Mouse (Mus musculus): ENCODE data around the gene Dnah1.

Gene Dnah1

DNA sequence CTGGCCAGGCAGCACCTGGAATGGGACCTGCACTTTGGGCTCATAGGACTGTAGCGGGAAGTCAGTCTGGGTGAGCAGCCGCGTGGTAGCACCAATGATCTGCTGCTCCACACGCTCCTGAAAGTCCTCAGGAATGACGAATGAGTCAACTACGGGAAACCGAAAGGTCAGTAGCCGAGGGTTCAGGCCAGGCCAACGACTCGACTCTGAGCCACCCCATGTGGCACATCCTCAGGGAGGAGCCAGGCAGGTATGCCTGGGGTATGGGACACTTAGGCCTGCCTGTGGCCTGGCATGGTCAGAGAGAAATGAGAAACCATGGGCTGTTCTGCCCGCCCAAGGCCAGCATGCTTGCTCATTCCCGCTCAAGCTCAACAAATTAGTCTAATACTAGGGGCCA lies 7.1 kb downstream of the Dnah1 start:
- no peak for DNase-seq

GRCm38 (mm10) chr14:31313192-31313591 lies 10.5 kb downstream of the Dnah1 start:
- DNase-seq, result no peak

GRCm38 (mm10) chr14:31285728-31286127 lies 38.0 kb downstream of the Dnah1 start:
- no peak for DNase-seq

DNA sequence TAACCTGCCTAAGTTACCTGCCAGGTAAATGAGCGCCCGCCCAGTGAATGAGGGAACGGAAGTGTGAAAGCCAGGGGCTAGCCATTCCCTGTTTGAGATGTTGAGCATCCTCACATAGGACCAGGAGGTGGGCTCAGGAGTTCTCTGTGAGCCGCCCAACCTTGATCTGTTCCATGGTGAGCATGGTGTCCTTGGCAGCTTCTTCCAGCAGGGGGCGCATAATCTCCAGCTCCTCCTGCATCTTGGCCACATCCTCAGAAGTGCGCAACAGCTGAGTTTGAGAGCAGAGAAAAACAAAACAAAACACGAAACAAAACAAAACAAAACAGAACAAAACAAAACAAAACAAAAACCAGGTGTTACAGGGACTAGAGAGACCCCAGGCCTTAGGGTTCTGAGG lies 51.5 kb downstream of the Dnah1 start:
- peak; percentile 76 for DNase-seq

GRCm38 (mm10) chr14:31271121-31271520 lies 52.6 kb downstream of the Dnah1 start:
- no peak for DNase-seq

DNA sequence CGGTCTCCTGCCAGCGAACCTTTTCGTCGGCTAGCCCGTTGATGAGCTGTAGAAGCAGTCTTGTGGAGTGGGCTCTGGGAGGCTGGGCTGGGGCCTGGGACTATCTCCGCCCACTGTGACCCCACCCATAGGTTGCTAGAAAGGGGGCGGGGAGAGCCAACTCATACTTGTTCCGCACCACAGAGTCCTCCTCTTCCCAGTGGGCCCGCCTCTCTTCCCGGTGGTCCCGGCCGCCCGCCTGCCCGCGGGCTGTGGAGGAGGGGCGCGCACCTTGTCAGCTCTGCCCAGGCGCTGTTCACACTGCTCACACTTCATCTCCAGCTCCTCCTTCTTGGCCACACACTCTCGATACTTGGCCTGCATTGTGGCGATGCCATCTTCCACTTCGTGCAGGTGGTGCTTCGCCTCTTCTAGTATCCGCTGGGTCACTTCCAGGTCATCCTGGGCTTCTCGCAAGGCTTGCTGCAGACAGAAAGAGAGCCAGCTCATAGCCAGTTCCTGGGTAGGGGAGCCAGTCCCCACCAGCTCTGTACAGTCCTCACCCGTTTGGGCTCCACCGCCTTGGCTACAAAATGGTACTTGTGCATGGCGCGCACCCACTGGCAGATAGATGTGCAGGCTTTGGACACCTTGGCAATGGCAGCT lies 54.1 kb downstream of the Dnah1 start:
- DNase-seq, result no peak

- no peak for DNase-seq
Measured at GRCm38 (mm10) chr14:31268301-31269001, 55.2 kb downstream of the Dnah1 start.

GRCm38 (mm10) chr14:31267649-31268048 lies 56.0 kb downstream of the Dnah1 start:
- no peak for DNase-seq

DNA sequence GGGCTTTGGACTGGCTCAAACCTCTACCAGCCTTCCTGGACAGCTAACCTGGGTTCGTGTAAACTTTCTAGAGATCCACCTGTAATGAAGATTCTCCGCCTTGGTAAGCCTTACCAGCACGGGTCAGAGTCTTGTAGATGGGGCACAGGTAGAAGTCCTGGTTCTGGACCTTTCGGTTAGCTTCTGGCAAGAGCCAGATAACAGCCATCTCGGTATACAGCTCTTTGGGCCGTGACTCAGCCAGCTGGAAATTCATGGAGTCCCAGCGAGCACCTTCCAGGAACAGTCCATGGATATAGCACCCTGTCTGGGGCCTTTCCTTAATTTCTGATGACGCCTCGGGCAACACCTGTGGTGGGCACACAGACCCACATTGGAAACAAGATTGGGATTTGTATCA lies 62.8 kb downstream of the Dnah1 start:
- DNase-seq, result no peak

DNA sequence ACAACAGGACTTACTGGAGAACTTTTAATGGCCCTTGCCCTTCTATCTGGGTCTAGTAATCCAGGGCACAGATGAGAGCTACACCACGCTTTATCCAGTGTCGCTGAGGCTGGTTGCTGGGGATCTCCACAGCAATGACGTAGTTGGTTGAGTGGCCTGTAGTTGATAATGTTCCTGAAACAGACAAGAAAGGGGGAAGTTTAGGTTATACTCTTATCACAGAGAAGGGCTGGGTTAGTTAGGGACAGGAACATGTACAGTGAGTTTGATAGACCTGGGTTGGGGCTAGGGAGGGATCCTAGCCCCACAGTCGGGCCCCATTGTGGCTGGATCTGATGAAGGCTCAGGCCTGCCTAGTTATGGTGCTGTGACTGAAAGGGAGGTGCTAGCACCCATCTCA lies 63.3 kb downstream of the Dnah1 start:
- no peak for DNase-seq

GRCm38 (mm10) chr14:31258476-31259050 lies 65.1 kb downstream of the Dnah1 start:
- peak; percentile 85 for DNase-seq

GRCm38 (mm10) chr14:31252091-31252490 lies 71.6 kb downstream of the Dnah1 start:
- DNase-seq, result no peak

DNA sequence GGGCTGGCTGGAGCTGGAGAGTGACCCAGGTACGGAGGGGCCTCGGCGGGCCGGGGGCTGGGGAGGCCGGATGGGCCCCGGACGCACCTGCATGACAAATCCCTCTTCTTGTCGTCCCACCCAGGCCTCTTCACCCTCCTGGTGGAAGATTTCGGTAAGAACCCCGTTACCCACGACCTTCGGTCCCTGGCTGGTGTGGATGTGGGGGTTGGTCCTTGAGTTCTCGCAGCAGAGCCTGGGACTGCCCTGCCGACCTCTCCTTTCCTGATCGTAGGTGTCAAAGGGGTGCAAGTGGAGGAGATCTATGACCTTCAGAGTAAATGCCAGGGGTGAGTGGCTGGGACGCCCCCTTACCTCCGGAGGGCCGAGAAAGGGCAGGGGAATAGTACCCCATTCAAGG lies 72.1 kb downstream of the Dnah1 start:
- DNase-seq, result no peak

GRCm38 (mm10) chr14:31251084-31251604 lies 72.6 kb downstream of the Dnah1 start, which contains the start of the genes Phf7 and Bap1:
Phf7 (minus strand) TSS chr14:31251317.
Bap1 (plus strand) TSS chr14:31251450.
- DNase-seq, result peak; percentile 94

DNA sequence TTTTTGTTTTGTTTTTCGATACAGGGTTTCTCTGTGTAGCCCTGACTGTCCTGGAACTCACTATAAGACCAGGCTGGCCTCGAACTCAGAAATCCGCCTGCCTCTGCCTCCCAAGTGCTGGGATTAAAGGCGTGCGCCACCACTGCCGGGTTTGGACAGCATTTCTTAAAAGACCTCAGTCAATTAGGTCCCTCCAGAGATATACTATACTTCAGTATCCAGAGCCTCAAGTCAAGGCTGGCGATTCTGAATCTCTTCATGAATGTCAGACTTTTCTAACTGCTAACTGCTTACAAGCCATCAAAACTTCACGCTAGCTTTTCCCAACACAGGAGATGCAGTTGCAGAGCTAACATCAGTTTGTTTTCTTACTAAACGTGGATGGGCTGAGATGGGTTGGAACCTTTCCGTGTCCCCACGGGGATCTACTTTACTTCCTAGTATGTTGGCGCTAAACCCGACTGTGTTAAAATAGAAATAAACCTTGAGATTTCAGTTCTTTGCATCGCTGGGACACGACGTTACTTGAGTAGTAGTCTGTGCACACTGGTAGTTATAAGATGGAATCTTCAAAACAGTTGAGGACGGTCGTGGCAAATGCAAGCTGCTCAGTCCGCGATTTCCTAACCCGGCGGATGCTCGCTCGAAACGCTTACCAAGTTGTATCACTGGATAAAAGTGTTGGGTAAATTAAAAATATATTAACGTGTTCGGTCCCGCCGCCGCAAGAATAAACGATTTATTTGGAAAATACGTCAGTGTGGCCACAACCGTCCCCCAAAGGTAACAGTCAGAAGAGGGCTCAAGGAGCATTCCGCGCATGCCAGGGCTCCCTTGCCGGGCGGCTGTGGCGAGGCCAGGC lies 73.2 kb downstream of the Dnah1 start:
- no peak for DNase-seq

DNA sequence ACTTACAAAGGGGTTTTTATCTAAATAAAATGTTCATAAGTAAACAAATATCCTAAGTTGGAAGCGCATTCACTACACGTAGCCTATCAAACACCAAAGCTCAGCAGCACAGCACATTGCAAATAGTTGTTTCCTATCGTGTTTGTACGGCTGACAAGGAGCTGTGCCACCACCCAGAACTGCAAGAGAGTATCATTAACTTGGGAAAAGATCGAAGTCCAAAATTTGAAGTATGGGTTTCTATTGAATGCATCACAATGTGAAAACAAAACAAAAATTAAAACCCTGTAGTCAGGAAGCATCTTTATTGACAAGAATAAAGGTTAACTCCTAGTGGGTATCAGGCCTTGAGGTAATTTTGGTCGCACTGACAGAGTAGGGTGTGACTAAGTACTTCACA lies 75.3 kb downstream of the Dnah1 start:
- peak; percentile 58 for DNase-seq

- DNase-seq, result no peak
Measured at GRCm38 (mm10) chr14:31245946-31246345, 77.8 kb downstream of the Dnah1 start.

GRCm38 (mm10) chr14:31244777-31245176 lies 78.9 kb downstream of the Dnah1 start:
- no peak for DNase-seq

DNA sequence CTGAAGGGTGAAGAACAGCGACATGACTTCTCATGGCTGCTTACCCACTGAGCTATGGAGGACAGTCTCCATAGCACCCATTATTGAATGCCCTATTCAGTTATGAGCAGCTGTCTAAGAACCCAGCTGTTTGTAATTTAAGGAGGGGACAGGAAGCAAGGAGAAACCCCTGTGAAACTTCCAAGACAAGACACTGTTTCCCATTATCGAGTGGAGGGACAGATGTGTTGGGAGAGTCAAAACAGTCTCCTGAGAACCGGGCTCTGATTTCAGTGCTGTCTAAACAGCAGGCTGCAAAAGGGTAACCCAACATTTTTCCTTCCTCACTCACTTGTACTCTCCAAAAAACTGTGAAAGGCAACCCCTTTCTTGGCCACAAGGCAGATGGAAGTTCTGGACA lies 83.2 kb downstream of the Dnah1 start:
- DNase-seq, result no peak

DNA sequence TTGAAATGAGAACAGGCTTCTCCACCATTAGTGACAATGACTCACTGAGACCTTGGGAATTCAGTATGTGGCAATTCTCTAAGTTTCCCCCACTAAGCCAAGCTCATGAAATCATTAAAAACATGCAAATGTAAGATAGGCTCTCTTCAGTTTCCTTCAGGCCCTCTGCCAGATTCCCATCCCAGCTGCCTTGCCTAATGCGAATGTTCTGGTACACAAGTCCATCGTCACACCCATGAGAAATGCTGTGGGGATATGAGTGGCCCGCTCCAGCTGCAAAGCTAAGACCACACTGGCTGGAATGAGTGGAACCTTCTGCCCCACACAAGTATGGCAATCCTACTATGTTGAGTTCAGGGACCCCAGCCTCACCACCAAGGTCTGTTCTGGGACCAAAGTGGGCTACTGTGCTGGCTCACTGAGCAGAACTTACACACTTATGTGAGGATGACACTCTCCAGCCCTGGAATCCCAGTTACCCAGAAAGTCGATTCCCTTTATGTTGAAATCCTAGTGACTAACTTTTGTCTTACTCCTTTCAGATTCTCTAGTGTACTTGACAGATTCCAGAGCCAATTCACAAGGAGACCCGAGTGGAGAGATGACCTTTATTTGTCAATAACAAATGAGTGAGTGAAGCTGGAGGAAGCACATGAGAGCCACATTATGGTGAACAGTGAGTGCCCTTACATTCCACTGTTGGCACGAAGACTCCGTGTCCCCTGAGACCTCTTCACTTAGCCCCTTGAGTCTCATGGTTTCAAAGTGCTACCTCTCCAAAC lies 86.4 kb downstream of the Dnah1 start:
- no peak for DNase-seq

GRCm38 (mm10) chr14:31233996-31234591 lies 89.6 kb downstream of the Dnah1 start:
- DNase-seq, result peak; percentile 83

All from kidney, adult 9 months (tissue).